Mouse (Mus musculus) ovary, postnatal 14 days (tissue): Measurements from ENCODE around the gene Ifnar2.

Source experiments
- DNase-seq: peaks from one replicate; pipeline ENCODE4 v3.0.0; 2022; ENCODE audit warnings: low spot score

Gene Ifnar2

GRCm38 (mm10) chr16:91372577-91373472 lies at the start of gene Ifnar2:
Ifnar2 (plus strand) TSS chr16:91372783.
- DNase-seq: peak; percentile 65

GRCm38 (mm10) chr16:91327605-91328004 lies 45.0 kb upstream of the Ifnar2 start:
- no peak for DNase-seq

GRCm38 (mm10) chr16:91328922-91329321 lies 43.7 kb upstream of the Ifnar2 start:
- DNase-seq: no peak

GRCm38 (mm10) chr16:91330496-91330895 lies 42.1 kb upstream of the Ifnar2 start:
- DNase-seq: no peak

- DNase-seq: no peak
Measured at GRCm38 (mm10) chr16:91331153-91331552, 41.4 kb upstream of the Ifnar2 start.

GRCm38 (mm10) chr16:91332880-91333279 lies 39.7 kb upstream of the Ifnar2 start:
- no peak for DNase-seq

GRCm38 (mm10) chr16:91334190-91334893 lies 38.2 kb upstream of the Ifnar2 start:
- DNase-seq: no peak

GRCm38 (mm10) chr16:91336753-91337152 lies 35.8 kb upstream of the Ifnar2 start:
- no peak for DNase-seq

GRCm38 (mm10) chr16:91337480-91337879 lies 35.1 kb upstream of the Ifnar2 start:
- DNase-seq: no peak

- DNase-seq: no peak
Measured at GRCm38 (mm10) chr16:91346491-91346890, 26.1 kb upstream of the Ifnar2 start.

- no peak for DNase-seq
Measured at GRCm38 (mm10) chr16:91347491-91348263, 24.9 kb upstream of the Ifnar2 start.

- DNase-seq: no peak
Measured at GRCm38 (mm10) chr16:91348264-91348565, 24.4 kb upstream of the Ifnar2 start.

- DNase-seq: no peak
Measured at GRCm38 (mm10) chr16:91348588-91349330, 23.8 kb upstream of the Ifnar2 start.

GRCm38 (mm10) chr16:91352084-91352562 lies 20.5 kb upstream of the Ifnar2 start:
- DNase-seq: peak; percentile 78

- no peak for DNase-seq
Measured at GRCm38 (mm10) chr16:91352749-91353148, 19.8 kb upstream of the Ifnar2 start.

GRCm38 (mm10) chr16:91353177-91353576 lies 19.4 kb upstream of the Ifnar2 start:
- DNase-seq: no peak

- no peak for DNase-seq
Measured at GRCm38 (mm10) chr16:91353638-91354037, 18.9 kb upstream of the Ifnar2 start.

- no peak for DNase-seq
Measured at GRCm38 (mm10) chr16:91354599-91354998, 18.0 kb upstream of the Ifnar2 start.

- DNase-seq: no peak
Measured at GRCm38 (mm10) chr16:91355160-91355559, 17.4 kb upstream of the Ifnar2 start.

GRCm38 (mm10) chr16:91356760-91357525 lies 15.6 kb upstream of the Ifnar2 start:
- DNase-seq: no peak

GRCm38 (mm10) chr16:91357526-91357900 lies 15.1 kb upstream of the Ifnar2 start:
- DNase-seq: no peak
